Mouse (Mus musculus) C2C12 (cell line): ENCODE measurements around the gene Ccdc57. TPM values are rescaled to one million over a fixed set of nuclear protein-coding genes. Genes with fewer than 3 reads are reported as not detected.
A peak's percentile ranks its signal among the peaks of the same experiment; 100 is the strongest.
"Not testable (repeated sequence)": the region's sequence is repeated elsewhere in the genome, so short reads cannot be mapped to it uniquely, and the experiment has no call there.

Source experiments
- H3K27me3 ChIP-seq: one replicate; pipeline ENCODE4 v1.6.1; 2011; ENCODE audit not compliant: control insufficient read depth, insufficient read depth, insufficient read length
- H3K36me3 ChIP-seq: one replicate; pipeline ENCODE4 v1.6.1; 2011; ENCODE audit not compliant: control insufficient read depth, insufficient read depth
- H3K4me3 ChIP-seq: one replicate; pipeline ENCODE4 v1.5.1; 2011; ENCODE audit warnings: mild to moderate bottlenecking, control low read depth; ENCODE audit not compliant: poor library complexity, insufficient read depth, severe bottlenecking
- H3K79me2 ChIP-seq: one replicate; pipeline ENCODE4 v1.6.1; 2011; ENCODE audit not compliant: control insufficient read depth, insufficient read depth
- H3K79me3 ChIP-seq: one replicate; pipeline ENCODE4 v1.6.1; 2011; ENCODE audit warnings: low read depth, control low read depth
- H3ac ChIP-seq: one replicate; pipeline ENCODE3; 2011; ENCODE audit warnings: low read depth; ENCODE audit not compliant: control insufficient read depth, insufficient read length
- CEBPB ChIP-seq: IDR thresholded peaks from one replicate; pipeline ENCODE4 v1.6.1; 2011; ENCODE audit warnings: low read depth, mild to moderate bottlenecking, control low read depth, moderate library complexity
- CTCF ChIP-seq: IDR thresholded peaks from one replicate; pipeline ENCODE4 v1.5.1; 2011; ENCODE audit not compliant: control insufficient read depth, insufficient read depth, insufficient read length
- FOSL1 ChIP-seq: IDR thresholded peaks from one replicate; pipeline ENCODE4 v1.8.0; 2011; ENCODE audit warnings: mild to moderate bottlenecking, low read length; ENCODE audit not compliant: poor library complexity, insufficient read depth, severe bottlenecking
- MAX ChIP-seq: IDR thresholded peaks from one replicate; pipeline ENCODE4 v1.6.1; 2011; ENCODE audit warnings: mild to moderate bottlenecking, control low read depth
- MYOD1 ChIP-seq: IDR thresholded peaks from one replicate; pipeline ENCODE4 v1.6.1; 2011; ENCODE audit warnings: low read depth; ENCODE audit not compliant: control insufficient read depth, insufficient read length
- MYOG ChIP-seq: IDR thresholded peaks from one replicate; pipeline ENCODE4 v1.6.1; 2011; ENCODE audit not compliant: control insufficient read depth, insufficient read length; ENCODE audit errors: extremely low read depth
- USF1 ChIP-seq: IDR thresholded peaks from one replicate; pipeline ENCODE4 v1.6.1; 2011; ENCODE audit warnings: low read depth, mild to moderate bottlenecking, control low read depth, moderate library complexity
- polyA plus RNA-seq: library from polyadenylated mRNA; unstranded; fragments of >200 nt; fragmentation: generic; extraction: Trizol; gene quantifications from one replicate; pipeline ENCODE4 v1.2.1, GENCODE M21; 2012; ENCODE audit warnings: missing spikeins

The Ccdc57 gene
- polyA plus RNA-seq, 1 experiment = 1.1 TPM

GRCm38 (mm10) chr11:120795756-120796613 lies 136.7 kb downstream of the Ccdc57 start, which contains the start of gene Dus1l:
Gene Dus1l, minus strand, starts transcription at chr11:120796403.
- Histone ChIP-seq H3K27me3 (no peaks in the 10 kb centered on the region), H3K79me2 (peaks cover 28% of the 10 kb centered on the region), H3ac (peak within 1 kb of the TSS; percentile 82), H3K4me3 (peak within 1 kb of the TSS; percentile 99), H3K36me3 (peaks cover 37% of the 10 kb centered on the region), H3K79me3 (peaks cover 20% of the 10 kb centered on the region)
- TF ChIP-seq MYOG = no peak
- TF ChIP-seq CEBPB = peak; percentile 64
- TF ChIP-seq MYOD1 = no peak
- peak; percentile 83 for TF ChIP-seq MAX
- no peak for TF ChIP-seq CTCF
- TF ChIP-seq FOSL1 = no peak
- peak; percentile 13 for TF ChIP-seq USF1

- no peak overlapping the region for H3K4me3 ChIP-seq
- TF ChIP-seq MAX (no peak), MYOG (no peak), CTCF (no peak), FOSL1 (no peak)
- peaks cover 67% of the 10 kb centered on the region for H3K36me3 ChIP-seq
- peaks cover 30% of the 10 kb centered on the region for H3K79me2 ChIP-seq
- H3K79me3 ChIP-seq = peaks cover 20% of the 10 kb centered on the region
- H3ac ChIP-seq = no peak overlapping the region
- H3K27me3 ChIP-seq = no peaks in the 10 kb centered on the region
These were observed 140.0 kb downstream of the Ccdc57 start for GRCm38 (mm10) chr11:120792652-120793051.

GRCm38 (mm10) chr11:120789810-120790209 lies 142.9 kb downstream of the Ccdc57 start:
- peaks cover 90% of the 10 kb centered on the region for H3K36me3 ChIP-seq

GRCm38 (mm10) chr11:120789355-120789754 lies 143.3 kb downstream of the Ccdc57 start:
- peaks cover 86% of the 10 kb centered on the region for H3K36me3 ChIP-seq
- TF ChIP-seq CTCF (no peak), MYOG (no peak), CEBPB (no peak), MAX (no peak), FOSL1 (no peak), USF1 (no peak), MYOD1 (no peak)
- no peak overlapping the region for H3K4me3 ChIP-seq
- H3K27me3 ChIP-seq = no peaks in the 10 kb centered on the region
- H3K79me2 ChIP-seq = peaks cover 42% of the 10 kb centered on the region
- H3ac ChIP-seq = no peak overlapping the region
- peaks cover 13% of the 10 kb centered on the region for H3K79me3 ChIP-seq

More at GRCm38 (mm10) chr11:120789810-120790209, 142.9 kb downstream of the Ccdc57 start:
- H3ac ChIP-seq = no peak overlapping the region
- no peaks in the 10 kb centered on the region for H3K27me3 ChIP-seq
- H3K4me3 ChIP-seq = no peak overlapping the region
- H3K79me2 ChIP-seq = peaks cover 42% of the 10 kb centered on the region
- peaks cover 16% of the 10 kb centered on the region for H3K79me3 ChIP-seq
- no peak for TF ChIP-seq MYOD1
- TF ChIP-seq USF1 = no peak
- TF ChIP-seq CEBPB = no peak
- no peak for TF ChIP-seq CTCF
- no peak for TF ChIP-seq FOSL1
- no peak for TF ChIP-seq MAX
- TF ChIP-seq MYOG = no peak

- H3ac ChIP-seq, H3K4me3 ChIP-seq, H3K27me3 ChIP-seq: not testable (repeated sequence)
- Histone ChIP-seq H3K79me3 (peaks cover 11% of the 10 kb centered on the region), H3K79me2 (peaks cover 38% of the 10 kb centered on the region), H3K36me3 (peaks cover 79% of the 10 kb centered on the region)
These were observed 144.2 kb downstream of the Ccdc57 start for GRCm38 (mm10) chr11:120788460-120788859.

GRCm38 (mm10) chr11:120785145-120785544 lies 147.5 kb downstream of the Ccdc57 start:
- H3K79me3 ChIP-seq = peaks cover 11% of the 10 kb centered on the region
- H3K4me3 ChIP-seq = peak overlapping the region; percentile 91
- no peaks in the 10 kb centered on the region for H3K27me3 ChIP-seq
- H3K79me2 ChIP-seq = peaks cover 41% of the 10 kb centered on the region
- peaks cover 48% of the 10 kb centered on the region for H3K36me3 ChIP-seq
- TF ChIP-seq MYOG (no peak), CTCF (no peak), CEBPB (no peak), MAX (no peak), MYOD1 (no peak), USF1 (no peak), FOSL1 (no peak)
- peak overlapping the region; percentile 79 for H3ac ChIP-seq
